Mouse (Mus musculus) cerebellum, postnatal 25 days (tissue): ENCODE data around the gene Gm21366.
"Not testable (repeated sequence)": the region's sequence is repeated elsewhere in the genome, so short reads cannot be mapped to it uniquely, and the experiment has no call there.

Experiments used
- DNase-seq, 2 experiments: peaks; one replicate each; pipeline ENCODE4 v3.0.0; 2021; ENCODE audit warnings: mixed read lengths in 2 of 2

Gene Gm21366

DNA sequence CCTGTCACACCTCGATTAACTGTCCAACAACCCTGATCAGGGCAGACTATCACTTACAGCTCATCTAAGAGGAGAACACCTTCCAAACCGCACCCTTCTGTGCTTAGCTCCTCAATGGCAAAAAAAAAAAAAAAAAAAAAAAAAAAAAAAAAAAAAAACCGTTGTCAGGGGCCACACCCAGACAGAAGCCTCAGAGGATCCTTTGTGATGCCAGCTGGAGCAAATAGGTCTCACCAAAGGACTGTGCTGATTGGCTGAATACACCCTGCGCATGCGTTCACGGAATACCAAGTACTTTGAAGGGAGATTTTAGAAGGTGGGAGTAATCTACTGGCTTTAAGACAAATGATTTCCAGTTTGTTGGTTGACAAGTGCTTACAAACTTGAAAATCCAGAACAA, at the start of gene Gm21366:
Gene Gm21366, minus strand, starts transcription at position 101 of the 400 bp plus-strand sequence.
- DNase-seq: not testable (repeated sequence)
